Mouse (Mus musculus) hindbrain, embryonic 13.5 days (tissue): ENCODE results near the gene Defa20. TPM values are rescaled to one million over a fixed set of nuclear protein-coding genes. Genes with fewer than 3 reads are reported as not detected.
"Not testable (repeated sequence)": the region's sequence is repeated elsewhere in the genome, so short reads cannot be mapped to it uniquely, and the experiment has no call there.

Experiments used
- ATAC-seq: fragments of 200-750 bp; cut with Nextera tagmentation; 2 replicates; pipeline ENCODE4 v1.8.0; 2017; ENCODE audit warnings: moderate TSS enrichment; ENCODE audit not compliant: low FRiP score
- H3K27ac ChIP-seq: fragments of 300-500 bp; sonication (generic); 2 replicates; pipeline ENCODE4 v1.5.1; 2015; ENCODE audit warnings: inconsistent platforms, mild to moderate bottlenecking, moderate library complexity
- H3K27me3 ChIP-seq: fragments of 300-500 bp; sonication (generic); 2 replicates; pipeline ENCODE4 v1.6.1; 2015; ENCODE audit warnings: mild to moderate bottlenecking, inconsistent platforms
- H3K36me3 ChIP-seq: fragments of 300-500 bp; sonication (generic); 2 replicates; pipeline ENCODE4 v1.6.1; 2015; ENCODE audit warnings: mild to moderate bottlenecking, inconsistent platforms
- H3K4me1 ChIP-seq: fragments of 300-500 bp; sonication (generic); replicated peaks from 2 replicates; pipeline ENCODE4 v1.6.1; 2015; ENCODE audit warnings: inconsistent platforms
- H3K4me2 ChIP-seq: fragments of 300-500 bp; sonication (generic); 2 replicates; pipeline ENCODE4 v1.6.1; 2015; ENCODE audit warnings: inconsistent platforms, mild to moderate bottlenecking, moderate library complexity
- H3K4me3 ChIP-seq: fragments of 300-500 bp; sonication (generic); 2 replicates; pipeline ENCODE4 v1.5.1; 2015; ENCODE audit warnings: mild to moderate bottlenecking, inconsistent platforms
- H3K9ac ChIP-seq: fragments of 300-500 bp; sonication (generic); 2 replicates; pipeline ENCODE4 v1.6.1; 2015; ENCODE audit warnings: mild to moderate bottlenecking, inconsistent platforms
- H3K9me3 ChIP-seq: fragments of 300-500 bp; sonication (generic); 2 replicates; pipeline ENCODE4 v1.6.1; 2016; ENCODE audit warnings: inconsistent platforms
- WGBS: fragments of 180-500 bp; shearing (Covaris S2); methylation state at CpG from one replicate; pipeline ENCODE4 v1.1.7; 2015; 5-methylcytosine and 5-hydroxymethylcytosine counted together
- polyA plus RNA-seq: library from polyadenylated mRNA; unstranded; fragments of >200 nt; fragmentation: Nextera tagmentation; extraction: Ambion mirVana; gene quantifications from 2 replicates; pipeline ENCODE4 v1.2.1, GENCODE M21; 2015

The Defa20 gene
- not detected in 2 replicates for polyA plus RNA-seq

DNA sequence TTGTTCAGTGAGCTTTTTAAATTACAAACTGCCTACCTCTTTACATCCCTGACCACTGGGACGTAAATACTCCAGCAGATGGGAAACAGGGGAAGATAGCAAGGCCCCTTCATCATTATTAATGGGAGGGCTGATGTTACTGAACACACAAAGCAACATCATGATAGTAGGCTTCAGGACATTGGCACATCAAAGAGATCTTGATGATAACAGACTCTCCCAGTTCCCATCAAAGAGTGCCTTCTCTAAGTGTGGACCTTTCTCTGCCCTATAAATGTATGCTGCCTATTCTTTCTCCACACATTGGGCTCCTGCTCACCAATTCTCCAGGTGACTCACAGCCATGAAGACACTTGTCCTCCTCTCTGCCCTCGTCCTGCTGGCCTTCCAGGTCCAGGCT, at the start of gene Defa20:
TSS of gene Defa20 (plus strand) at position 301 of the 400 bp plus-strand sequence.
- no CpG with 5 or more reads among the region's 2 CpGs for WGBS
- not testable (repeated sequence) for H3K4me1 ChIP-seq, H3K4me3 ChIP-seq, H3K9me3 ChIP-seq, H3K27me3 ChIP-seq, ATAC-seq, H3K27ac ChIP-seq, H3K36me3 ChIP-seq, H3K4me2 ChIP-seq, H3K9ac ChIP-seq

DNA sequence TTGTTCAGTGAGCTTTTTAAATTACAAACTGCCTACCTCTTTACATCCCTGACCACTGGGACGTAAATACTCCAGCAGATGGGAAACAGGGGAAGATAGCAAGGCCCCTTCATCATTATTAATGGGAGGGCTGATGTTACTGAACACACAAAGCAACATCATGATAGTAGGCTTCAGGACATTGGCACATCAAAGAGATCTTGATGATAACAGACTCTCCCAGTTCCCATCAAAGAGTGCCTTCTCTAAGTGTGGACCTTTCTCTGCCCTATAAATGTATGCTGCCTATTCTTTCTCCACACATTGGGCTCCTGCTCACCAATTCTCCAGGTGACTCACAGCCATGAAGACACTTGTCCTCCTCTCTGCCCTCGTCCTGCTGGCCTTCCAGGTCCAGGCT, 19.7 kb downstream of the Defa20 start, which contains the start of gene Defa32:
TSS of gene Defa32 (plus strand) at position 301 of the 400 bp plus-strand sequence.
- not testable (repeated sequence) for H3K4me3 ChIP-seq, H3K9ac ChIP-seq, H3K4me1 ChIP-seq, H3K4me2 ChIP-seq, ATAC-seq, H3K27ac ChIP-seq, H3K36me3 ChIP-seq, H3K27me3 ChIP-seq, H3K9me3 ChIP-seq
- no CpG with 5 or more reads among the region's 2 CpGs for WGBS

Other genes starting within 250 kb of the Defa20 start
- not detected in 2 replicates for gene Defa27, start 193.7 kb upstream of the Defa20 start, polyA plus RNA-seq
- not detected in 2 replicates for gene Defa29, start 182.2 kb upstream of the Defa20 start, polyA plus RNA-seq
- gene Defa2, start 130.7 kb upstream of the Defa20 start, polyA plus RNA-seq = not detected in 2 replicates
- not detected in 2 replicates for gene Defa33, start 117.4 kb upstream of the Defa20 start, polyA plus RNA-seq
- not detected in 2 replicates for gene Defa36, start 81.8 kb upstream of the Defa20 start, polyA plus RNA-seq
- gene Gm7849, start 52.7 kb upstream of the Defa20 start, polyA plus RNA-seq = not detected in 2 replicates
- not detected in 2 replicates for gene Defa32, start 19.8 kb downstream of the Defa20 start, polyA plus RNA-seq
- not detected in 2 replicates for gene Defa37, start 56.1 kb downstream of the Defa20 start, polyA plus RNA-seq
- not detected in 2 replicates for gene Defa28, start 73.7 kb downstream of the Defa20 start, polyA plus RNA-seq
- not detected in 2 replicates for gene Gm7861, start 85.2 kb downstream of the Defa20 start, polyA plus RNA-seq
- not detected in 2 replicates for gene Defa26, start 108.9 kb downstream of the Defa20 start, polyA plus RNA-seq
- not detected in 2 replicates for gene Defa17, start 146.5 kb downstream of the Defa20 start, polyA plus RNA-seq
- gene Defa34, start 156.5 kb downstream of the Defa20 start, polyA plus RNA-seq = not detected in 2 replicates
- gene AY761184, start 194.4 kb downstream of the Defa20 start, polyA plus RNA-seq = not detected in 2 replicates
- not detected in 2 replicates for gene Defa24, start 225.2 kb downstream of the Defa20 start, polyA plus RNA-seq